ENCODE assay signal across 22 mouse cellular contexts in genomic region chr11:64400534-64401093, GRCm38 (mm10). TPM values are rescaled to one million over a fixed set of nuclear protein-coding genes. Genes with fewer than 3 reads are reported as not detected.
DNase-seq lines count a peak whose midpoint lies in the region; ATAC-seq and TF ChIP-seq lines count a peak whose summit lies in the region.
"Had no signal": no experiment of that assay in that cellular context is flagged by ENCODE, and none has a peak within 500 bp of the region (broad histone marks: within the 10 kb centered on the region; RNA-seq: fewer than 3 reads in every experiment).

No protein-coding gene starts in this region.

- peaks cover 34% of the 10 kb centered on the region for H3K27me3 ChIP-seq in midbrain, embryonic 10.5 days (ENCODE audit: low read depth, poor library complexity, severe bottlenecking)
- H3K27me3 ChIP-seq in midbrain, postnatal 0 days (ENCODE audit: insufficient read depth, low read length) = no peaks in the 10 kb centered on the region
- H3K27me3 ChIP-seq in forebrain, embryonic 16.5 days (replicated peaks; ENCODE audit: control insufficient read depth, insufficient read depth, low read length) = no peaks in the 10 kb centered on the region

- 26% methylated on average over 6 of the region's 6 CpGs for WGBS in midbrain, embryonic 10.5 days
- WGBS in midbrain, postnatal 0 days = 35% methylated on average over 6 of the region's 6 CpGs
- WGBS in forebrain, embryonic 16.5 days = 12% methylated on average over 6 of the region's 6 CpGs

- H3K27ac ChIP-seq in midbrain, embryonic 10.5 days (replicated peaks) = peak overlapping the region; percentile 69
- no peak overlapping the region for H3K27ac ChIP-seq in midbrain, postnatal 0 days (ENCODE audit: low read depth, low read length)
- no peak overlapping the region for H3K27ac ChIP-seq in ES-E14 (ENCODE audit: insufficient read depth, low read depth, low read length, poor library complexity, severe bottlenecking)
- no peak overlapping the region for H3K27ac ChIP-seq in forebrain, embryonic 16.5 days (ENCODE audit: low read length)
- H3K27ac ChIP-seq: heart, embryonic 13.5 days had no signal

- no peak overlapping the region for H3K4me2 ChIP-seq in midbrain, postnatal 0 days (ENCODE audit: low read depth, low read length, poor library complexity, severe bottlenecking)
- no peak overlapping the region for H3K4me2 ChIP-seq in forebrain, embryonic 16.5 days (ENCODE audit: low read length)
- H3K4me2 ChIP-seq: heart, embryonic 13.5 days had no signal

- H3K36me3 ChIP-seq in midbrain, embryonic 10.5 days = no peaks in the 10 kb centered on the region
- H3K36me3 ChIP-seq in midbrain, postnatal 0 days (ENCODE audit: insufficient read depth, low read length) = no peaks in the 10 kb centered on the region
- H3K36me3 ChIP-seq in ES-E14 (ENCODE audit: control insufficient read depth, insufficient read depth, low read length, poor library complexity, severe bottlenecking) = no peaks in the 10 kb centered on the region
- no peaks in the 10 kb centered on the region for H3K36me3 ChIP-seq in forebrain, embryonic 16.5 days (ENCODE audit: control insufficient read depth, insufficient read depth)
- H3K36me3 ChIP-seq: heart, embryonic 13.5 days had no signal

- H3K4me1 ChIP-seq in midbrain, embryonic 10.5 days = peaks cover 47% of the 10 kb centered on the region
- H3K4me1 ChIP-seq in midbrain, postnatal 0 days (ENCODE audit: insufficient read depth, low read length) = peaks cover 10% of the 10 kb centered on the region; the same call in 1 of the 2 replicates
- no peaks in the 10 kb centered on the region for H3K4me1 ChIP-seq in ES-E14 (ENCODE audit: control insufficient read depth in 2 of 2, insufficient read depth in 2 of 2, low read length in 2 of 2, poor library complexity in 1 of 2)
- peaks cover 11% of the 10 kb centered on the region for H3K4me1 ChIP-seq in forebrain, embryonic 16.5 days (replicated peaks; ENCODE audit: control insufficient read depth, insufficient read depth, low read length)

- peak; percentile 56 for DNase-seq in midbrain, embryonic 10.5 days (ENCODE audit: low spot score)
- DNase-seq in midbrain, postnatal 0 days (ENCODE audit: low spot score) = no peak
- DNase-seq in ES-E14 (ENCODE audit: low read depth, low spot score) = no peak
- peak; percentile 52 for DNase-seq in embryo, embryonic 11 days
- no peak for DNase-seq in thymus, postnatal 36 days
- no peak for DNase-seq in frontal cortex, postnatal 25 days (ENCODE audit: low spot score in 2 of 2)
- DNase-seq: adrenal gland, adult 8-10 months; cerebellum, adult 11 months; cerebellum, postnatal 25 days; gastrocnemius, postnatal 10 days; heart, adult 18-20 months; heart, postnatal 4 days; kidney, adult 8-10 months; kidney, postnatal 36 days; left cerebral cortex, postnatal 4 days; liver; right cerebral cortex, postnatal 25 days; thymus, adult 18-20 months had no signal

- no peak for TF ChIP-seq CTCF in midbrain, postnatal 0 days (IDR thresholded peaks at IDR 0.05)

- H3K9me3 ChIP-seq in midbrain, embryonic 10.5 days (replicated peaks) = no peaks in the 10 kb centered on the region
- no peaks in the 10 kb centered on the region for H3K9me3 ChIP-seq in midbrain, postnatal 0 days (ENCODE audit: low read length)
- no peaks in the 10 kb centered on the region for H3K9me3 ChIP-seq in ES-E14 (ENCODE audit: control insufficient read depth, insufficient read depth, low read depth, low read length)
- no peaks in the 10 kb centered on the region for H3K9me3 ChIP-seq in forebrain, embryonic 16.5 days (ENCODE audit: control insufficient read depth, low read length)
- H3K9me3 ChIP-seq: heart, embryonic 13.5 days had no signal

- H3K9ac ChIP-seq in midbrain, postnatal 0 days (replicated peaks; ENCODE audit: low read length, poor library complexity, severe bottlenecking) = no peak overlapping the region
- H3K9ac ChIP-seq in ES-E14 (ENCODE audit: insufficient read depth, low read depth, low read length, poor library complexity, severe bottlenecking) = no peak overlapping the region
- H3K9ac ChIP-seq in forebrain, embryonic 16.5 days (replicated peaks; ENCODE audit: low read depth, low read length) = no peak overlapping the region
- H3K9ac ChIP-seq: heart, embryonic 13.5 days had no signal

- no peak for ATAC-seq in midbrain, postnatal 0 days (ENCODE audit: low FRiP score)
- peak; percentile 51 for ATAC-seq in forebrain, embryonic 16.5 days
- ATAC-seq: lung, postnatal 0 days had no signal

- in situ Hi-C loops in ES-E14 (cut with MboI; ENCODE audit: low sequenced_read_pairs in 2 of 2, unreplicated experiment in 2 of 2) = no loop called here

- no peak overlapping the region for H3K4me3 ChIP-seq in midbrain, embryonic 10.5 days
- H3K4me3 ChIP-seq in midbrain, postnatal 0 days (ENCODE audit: low read depth, low read length) = no peak overlapping the region
- H3K4me3 ChIP-seq in ES-E14 (ENCODE audit: insufficient read depth in 1 of 2, low read depth in 1 of 2, low read length in 2 of 2, poor library complexity in 1 of 2, severe bottlenecking in 1 of 2) = no peak overlapping the region
- H3K4me3 ChIP-seq in forebrain, embryonic 16.5 days (replicated peaks; ENCODE audit: low read length) = no peak overlapping the region
- H3K4me3 ChIP-seq: heart, embryonic 13.5 days had no signal

TF ChIP-seq in ES-E14, 5 proteins besides CTCF, POLR2A, EP300 and RAD21:
- peak; percentile 81 for TF ChIP-seq ZNF384 (IDR thresholded peaks at IDR 0.05; ENCODE audit: low read depth, low read length)
- TF ChIP-seq ZC3H11A (IDR thresholded peaks at IDR 0.05; ENCODE audit: borderline replicate concordance, low read depth, low read length) = no peak

RNA-seq across cellular contexts. Expression of gene Hs3st3a1, which starts 34.5 kb away (rescaled TPM):
- 1.7 and 1.9 TPM in 2 replicates for polyA plus RNA-seq in midbrain, embryonic 10.5 days (2016; fragmentation: Nextera tagmentation; extraction: Ambion mirVana)
- total RNA-seq in midbrain, postnatal 0 days (2014; rRNA removed) = 5.4 and 6.6 TPM in 2 replicates
- polyA plus RNA-seq in midbrain, postnatal 0 days (2015; fragmentation: Nextera tagmentation; extraction: Ambion mirVana) = 0.58 and 0.93 TPM in 2 replicates
- 0.05 and 0.22 TPM in 2 replicates for total RNA-seq in ES-E14 (2012; rRNA removed)
- 0.10 and 0.32 TPM in 2 replicates for polyA plus RNA-seq in forebrain, embryonic 16.5 days (2015; fragmentation: Nextera tagmentation; extraction: Ambion mirVana)
- total RNA-seq: megakaryocyte progenitor cell, adult 5-6 weeks had no signal

RNA-seq across cellular contexts. Expression of gene F930015N05Rik, which starts 35.8 kb away (rescaled TPM):
- polyA plus RNA-seq in midbrain, embryonic 10.5 days (2016; fragmentation: Nextera tagmentation; extraction: Ambion mirVana) = 1.9 and 2.3 TPM in 2 replicates
- 0.61 and 2.4 TPM in 2 replicates for total RNA-seq in midbrain, postnatal 0 days (2014; rRNA removed)
- 1.6 and 1.7 TPM in 2 replicates for polyA plus RNA-seq in midbrain, postnatal 0 days (2015; fragmentation: Nextera tagmentation; extraction: Ambion mirVana)
- not detected in 2 replicates for total RNA-seq in ES-E14 (2012; rRNA removed)
- 0.38 TPM in 1 of 2 replicates, not detected in the other for polyA plus RNA-seq in forebrain, embryonic 16.5 days (2015; fragmentation: Nextera tagmentation; extraction: Ambion mirVana)
- total RNA-seq: adrenal gland, adult 8-10 months; heart, adult 18-20 months; heart, postnatal 4 days; megakaryocyte progenitor cell, adult 5-6 weeks had no signal
- polyA plus RNA-seq: lung, postnatal 0 days had no signal

Comparison
In these comparisons a context has a peak if more than half of its experiments do, and no peak if none do; other contexts are left out.
1. DNase-seq: peak in midbrain, embryonic 10.5 days (single experiment) and embryo, embryonic 11 days (single experiment); none in midbrain, postnatal 0 days (single experiment), ES-E14 (single experiment), thymus, postnatal 36 days (0 of 2) and frontal cortex, postnatal 25 days (0 of 2).